In the genomic region with DNA sequence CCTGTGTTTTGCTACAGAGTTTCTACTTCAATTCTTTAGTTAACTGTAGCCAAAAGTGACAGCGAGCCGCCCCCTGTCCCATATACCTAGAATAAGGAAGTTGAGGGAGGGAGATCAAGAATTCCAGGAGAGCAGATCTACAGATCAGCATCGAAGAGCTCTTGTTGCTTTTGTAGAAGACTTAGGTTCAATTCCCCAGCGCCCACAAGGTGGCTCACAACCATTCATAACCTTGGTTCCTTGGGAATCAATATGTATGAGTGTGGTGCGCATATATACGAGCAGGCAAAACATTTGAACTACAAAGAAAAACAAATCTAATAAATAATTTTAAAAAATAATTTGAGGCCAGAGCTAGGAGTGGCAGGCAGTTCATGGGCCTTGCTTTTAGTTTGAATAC, we compare ENCODE assay signal across 26 mouse cellular contexts. TPM values are rescaled to one million over a fixed set of nuclear protein-coding genes. Genes with fewer than 3 reads are reported as not detected.
DNase-seq lines count a peak whose midpoint lies in the region; ATAC-seq and TF ChIP-seq lines count a peak whose summit lies in the region.
"Had no signal": no experiment of that assay in that cellular context is flagged by ENCODE, and none has a peak within 500 bp of the region (broad histone marks: within the 10 kb centered on the region; RNA-seq: fewer than 3 reads in every experiment).

No protein-coding gene starts in this region.

- peaks cover 63% of the 10 kb centered on the region for H3K27me3 ChIP-seq in midbrain, embryonic 11.5 days (ENCODE audit: control insufficient read depth, insufficient read depth, low read length)
- peaks cover 70% of the 10 kb centered on the region for H3K27me3 ChIP-seq in midbrain, embryonic 14.5 days (ENCODE audit: control insufficient read depth, insufficient read depth, low read length)
- H3K27me3 ChIP-seq in MEL (ENCODE audit: control insufficient read depth in 1 of 2, insufficient read depth in 2 of 2, low read length in 2 of 2): no peaks in the 10 kb centered on the region
- H3K27me3 ChIP-seq in heart, embryonic 11.5 days (ENCODE audit: control insufficient read depth, insufficient read depth, low read length): peaks cover 67% of the 10 kb centered on the region
- H3K27me3 ChIP-seq: Patski had no signal

- peak; percentile 84 for DNase-seq in midbrain, embryonic 11.5 days (ENCODE audit: low spot score, missing footprints)
- DNase-seq in midbrain, embryonic 14.5 days: no peak
- DNase-seq in 416B (ENCODE audit: low read depth) (peak; percentile 29), MEL (ENCODE audit: low read depth, low spot score) (no peak)
- no peak for DNase-seq in ovary, postnatal 10 days (ENCODE audit: low spot score)
- no peak for DNase-seq in heart, adult 9 months (ENCODE audit: low spot score in 2 of 2)
- DNase-seq: adrenal gland, postnatal 25 days; cerebellum, adult 2 months; cerebellum, postnatal 25 days; forebrain, postnatal 0 days had no signal

- no peaks in the 10 kb centered on the region for H3K36me3 ChIP-seq in midbrain, embryonic 11.5 days (ENCODE audit: control insufficient read depth, insufficient read depth, low read length)
- H3K36me3 ChIP-seq in midbrain, embryonic 14.5 days (ENCODE audit: control insufficient read depth, insufficient read depth, low read length): no peaks in the 10 kb centered on the region
- H3K36me3 ChIP-seq in MEL (ENCODE audit: control insufficient read depth in 1 of 2, insufficient read depth in 2 of 2, low read length in 2 of 2): no peaks in the 10 kb centered on the region
- no peaks in the 10 kb centered on the region for H3K36me3 ChIP-seq in heart, embryonic 11.5 days (ENCODE audit: control insufficient read depth, insufficient read depth, low read length)
- H3K36me3 ChIP-seq: embryonic facial prominence, embryonic 13.5 days; G1E; hindbrain, embryonic 12.5 days had no signal

- H3K4me3 ChIP-seq in midbrain, embryonic 11.5 days (ENCODE audit: low read depth, low read length): no peak overlapping the region
- H3K4me3 ChIP-seq in midbrain, embryonic 14.5 days (replicated peaks; ENCODE audit: low read depth, low read length): no peak overlapping the region
- H3K4me3 ChIP-seq in MEL (ENCODE audit: control insufficient read depth in 1 of 2, insufficient read depth in 1 of 2, low read depth in 2 of 2, low read length in 2 of 2): no peak overlapping the region
- H3K4me3 ChIP-seq in embryonic fibroblast, embryonic 13.5 days (ENCODE audit: insufficient read depth, low read length): no peak overlapping the region
- H3K4me3 ChIP-seq in heart, embryonic 11.5 days (ENCODE audit: low read depth, low read length): no peak overlapping the region
- H3K4me3 ChIP-seq: embryonic facial prominence, embryonic 13.5 days; forebrain, embryonic 13.5 days; heart, adult 2 months; hindbrain, embryonic 12.5 days had no signal

- H3K4me1 ChIP-seq in midbrain, embryonic 11.5 days (ENCODE audit: control insufficient read depth, insufficient read depth, low read length): peaks cover 15% of the 10 kb centered on the region
- peaks cover 7% of the 10 kb centered on the region for H3K4me1 ChIP-seq in midbrain, embryonic 14.5 days (ENCODE audit: control insufficient read depth, insufficient read depth, low read length)
- H3K4me1 ChIP-seq in MEL (ENCODE audit: control insufficient read depth in 1 of 2, insufficient read depth in 2 of 2, low read length in 2 of 2): no peaks in the 10 kb centered on the region; a peak in 1 of 4 replicates
- H3K4me1 ChIP-seq in embryonic fibroblast, embryonic 13.5 days (ENCODE audit: control insufficient read depth, insufficient read depth, low read length): peaks cover 19% of the 10 kb centered on the region
- peaks cover 19% of the 10 kb centered on the region for H3K4me1 ChIP-seq in heart, embryonic 11.5 days (ENCODE audit: control insufficient read depth, insufficient read depth, low read length)

- 35% methylated on average over 6 of the region's 6 CpGs for WGBS in midbrain, embryonic 11.5 days
- 37% methylated on average over 6 of the region's 6 CpGs for WGBS in midbrain, embryonic 14.5 days
- WGBS in heart, embryonic 11.5 days (ENCODE audit: insufficient replicate concordance): 29% methylated on average over 6 of the region's 6 CpGs

- no peak for TF ChIP-seq POLR2A in MEL (IDR thresholded peaks at IDR 0.05; ENCODE audit: control insufficient read depth in 1 of 2, insufficient read depth in 1 of 2, low read depth in 1 of 2, low read length in 2 of 2, poor library complexity in 1 of 2)
- TF ChIP-seq POLR2A in embryonic fibroblast, embryonic 13.5 days (IDR thresholded peaks at IDR 0.05; ENCODE audit: low read depth, low read length): no peak

- TF ChIP-seq RAD21 in MEL (IDR thresholded peaks at IDR 0.05; ENCODE audit: low read depth, low read length): no peak; the same call in 1 of the 2 replicates

- peak in 1 of 3 experiments; percentile 24; a peak in 1 of 6 replicates for TF ChIP-seq CTCF in MEL (IDR thresholded peaks at IDR 0.05 in 2 of 3, conservative IDR thresholded peaks at IDR 0.05 in 1 of 3; ENCODE audit: control insufficient read depth in 1 of 3, insufficient read depth in 1 of 3, low read depth in 2 of 3, low read length in 3 of 3, poor library complexity in 1 of 3, severe bottlenecking in 1 of 3)
- TF ChIP-seq CTCF in embryonic fibroblast, embryonic 13.5 days (IDR thresholded peaks at IDR 0.05; ENCODE audit: borderline replicate concordance, insufficient read depth, low read length): no peak

- H3K9me3 ChIP-seq in midbrain, embryonic 11.5 days (ENCODE audit: control insufficient read depth, low read length): no peaks in the 10 kb centered on the region
- H3K9me3 ChIP-seq in midbrain, embryonic 14.5 days (ENCODE audit: control insufficient read depth, low read length): 0 out of 2 replicates have a peak, but pooled peaks cover 2% of the 10 kb centered on the region
- no peaks in the 10 kb centered on the region for H3K9me3 ChIP-seq in MEL (replicated peaks; ENCODE audit: insufficient read depth, low read length)
- no peaks in the 10 kb centered on the region for H3K9me3 ChIP-seq in heart, embryonic 11.5 days (replicated peaks; ENCODE audit: control insufficient read depth, low read length)

- no peak overlapping the region for H3K9ac ChIP-seq in midbrain, embryonic 11.5 days (ENCODE audit: low read length)
- no peak overlapping the region for H3K9ac ChIP-seq in midbrain, embryonic 14.5 days (replicated peaks; ENCODE audit: low read length)
- H3K9ac ChIP-seq in MEL (ENCODE audit: control insufficient read depth, low read depth, low read length, poor library complexity, severe bottlenecking): no peak overlapping the region
- no peak overlapping the region for H3K9ac ChIP-seq in heart, embryonic 11.5 days (ENCODE audit: low read depth, low read length)
- H3K9ac ChIP-seq: forebrain, embryonic 13.5 days; forebrain, postnatal 0 days; hindbrain, embryonic 12.5 days had no signal

- H3K79me2 ChIP-seq in MEL (ENCODE audit: control insufficient read depth, insufficient read depth, low read length, poor library complexity): no peaks in the 10 kb centered on the region

- no peak for ATAC-seq in midbrain, embryonic 11.5 days (ENCODE audit: low FRiP score)
- ATAC-seq in midbrain, embryonic 14.5 days (ENCODE audit: low FRiP score, low TSS enrichment): no peak
- no peak for ATAC-seq in heart, embryonic 11.5 days (replicated peaks; ENCODE audit: insufficient number of reproducible peaks, low FRiP score, low TSS enrichment)
- ATAC-seq: forebrain, embryonic 13.5 days; forebrain, postnatal 0 days; Patski had no signal

- no peak overlapping the region for H3K27ac ChIP-seq in midbrain, embryonic 11.5 days (ENCODE audit: low read depth, low read length)
- H3K27ac ChIP-seq in midbrain, embryonic 14.5 days (replicated peaks; ENCODE audit: low read depth, low read length): no peak overlapping the region
- H3K27ac ChIP-seq in MEL (ENCODE audit: control insufficient read depth, low read depth, low read length): no peak overlapping the region
- peak overlapping the region; percentile 60; the same call in 1 of the 2 replicates for H3K27ac ChIP-seq in embryonic fibroblast, embryonic 13.5 days (ENCODE audit: insufficient read depth, low read length)
- H3K27ac ChIP-seq in heart, embryonic 11.5 days (ENCODE audit: low read depth, low read length): no peak overlapping the region
- H3K27ac ChIP-seq: embryonic facial prominence, embryonic 13.5 days; forebrain, embryonic 13.5 days; heart, adult 2 months; hindbrain, embryonic 12.5 days; hindbrain, postnatal 0 days had no signal

- TF ChIP-seq EP300 in MEL (IDR thresholded peaks at IDR 0.05; ENCODE audit: low read depth in 1 of 2, low read length in 2 of 2): no peak

- no peak overlapping the region for H3K4me2 ChIP-seq in midbrain, embryonic 11.5 days
- no peak overlapping the region for H3K4me2 ChIP-seq in midbrain, embryonic 14.5 days (ENCODE audit: low read length)
- H3K4me2 ChIP-seq in heart, embryonic 11.5 days: no peak overlapping the region
- H3K4me2 ChIP-seq: embryonic facial prominence, embryonic 13.5 days; forebrain, embryonic 13.5 days; hindbrain, embryonic 12.5 days had no signal

RNA-seq across cellular contexts. Expression of a gene that starts 3.2 kb away (rescaled TPM):
- 0.30 and 0.40 TPM in 2 replicates for polyA plus RNA-seq in midbrain, embryonic 11.5 days (2014; fragmentation: Nextera tagmentation; extraction: Ambion mirVana)
- polyA plus RNA-seq in midbrain, embryonic 14.5 days (2014; fragmentation: Nextera tagmentation; extraction: Ambion mirVana): not detected in 2 replicates
- total RNA-seq in MEL (2012; rRNA removed): 0.13 and 0.23 TPM in 2 replicates
- polyA plus RNA-seq in MEL (2012; ENCODE audit: insufficient read depth in 1 of 2, insufficient read length in 2 of 2, low read depth in 1 of 2, low replicate concordance in 2 of 2, missing spikeins in 1 of 2): under 1 TPM in 1 of 2 experiments, not detected in 1; 0.14 TPM
- 1.9 and 5.8 TPM in 2 replicates for polyA plus RNA-seq in embryonic fibroblast, embryonic 13.5 days (2011; ENCODE audit: insufficient read length, low read depth, missing spikeins)
- not detected in 2 replicates for polyA plus RNA-seq in heart, embryonic 11.5 days (2014; fragmentation: Nextera tagmentation; extraction: Ambion mirVana)
- polyA plus RNA-seq: forebrain, embryonic 13.5 days; forebrain, postnatal 0 days; heart, embryonic 14.5 days; hindbrain, postnatal 0 days; Patski had no signal

RNA-seq across cellular contexts. Expression of a gene that starts 8.5 kb away (rescaled TPM):
- 11.6 and 14.0 TPM in 2 replicates for polyA plus RNA-seq in midbrain, embryonic 11.5 days (2014; fragmentation: Nextera tagmentation; extraction: Ambion mirVana)
- 1.3 and 4.1 TPM in 2 replicates for polyA plus RNA-seq in midbrain, embryonic 14.5 days (2014; fragmentation: Nextera tagmentation; extraction: Ambion mirVana)
- not detected in 2 replicates for total RNA-seq in MEL (2012; rRNA removed)
- not detected for polyA plus RNA-seq in MEL (2012; ENCODE audit: insufficient read depth in 1 of 2, insufficient read length in 2 of 2, low read depth in 1 of 2, low replicate concordance in 2 of 2, missing spikeins in 1 of 2)
- polyA plus RNA-seq in embryonic fibroblast, embryonic 13.5 days (2011; ENCODE audit: insufficient read length, low read depth, missing spikeins): not detected in 2 replicates
- not detected in 2 replicates for polyA plus RNA-seq in heart, embryonic 11.5 days (2014; fragmentation: Nextera tagmentation; extraction: Ambion mirVana)
- total RNA-seq: adrenal gland, adult 2 months; adrenal gland, postnatal 25 days; forebrain, postnatal 0 days; G1E; gastrocnemius, adult 18-20 months; heart, adult 2 months; heart, postnatal 10 days; heart, postnatal 4 days had no signal
- polyA plus RNA-seq: cerebellum, adult 2 months; embryonic facial prominence, embryonic 13.5 days; forebrain, embryonic 13.5 days; G1E; gonadal fat pad, adult 2 months; heart, adult 2 months; heart, embryonic 14.5 days; intestine, embryonic 14.5 days; Patski had no signal

RNA-seq across cellular contexts. Expression of a gene that starts 18.2 kb away (rescaled TPM):
- polyA plus RNA-seq in midbrain, embryonic 11.5 days (2014; fragmentation: Nextera tagmentation; extraction: Ambion mirVana): 28.1 and 33.4 TPM in 2 replicates
- 57.5 and 63.3 TPM in 2 replicates for polyA plus RNA-seq in midbrain, embryonic 14.5 days (2014; fragmentation: Nextera tagmentation; extraction: Ambion mirVana)
- 37.4 and 41.1 TPM in 2 replicates for total RNA-seq in MEL (2012; rRNA removed)
- polyA plus RNA-seq in MEL (2012; ENCODE audit: insufficient read depth in 1 of 2, insufficient read length in 2 of 2, low read depth in 1 of 2, low replicate concordance in 2 of 2, missing spikeins in 1 of 2): 100 to 1,000 TPM; 140 to 239 TPM
- 91.3 and 112 TPM in 2 replicates for polyA plus RNA-seq in embryonic fibroblast, embryonic 13.5 days (2011; ENCODE audit: insufficient read length, low read depth, missing spikeins)
- 22.8 and 30.7 TPM in 2 replicates for polyA plus RNA-seq in heart, embryonic 11.5 days (2014; fragmentation: Nextera tagmentation; extraction: Ambion mirVana)

RNA-seq across cellular contexts. Expression of a gene that starts 28.1 kb away (rescaled TPM):
- 0.48 and 0.74 TPM in 2 replicates for polyA plus RNA-seq in midbrain, embryonic 11.5 days (2014; fragmentation: Nextera tagmentation; extraction: Ambion mirVana)
- polyA plus RNA-seq in midbrain, embryonic 14.5 days (2014; fragmentation: Nextera tagmentation; extraction: Ambion mirVana): 0.57 and 0.66 TPM in 2 replicates
- 2.8 and 4.0 TPM in 2 replicates for total RNA-seq in MEL (2012; rRNA removed)
- 1 to 10 TPM in 1 of 2 experiments, not detected in 1; 4.2 TPM for polyA plus RNA-seq in MEL (2012; ENCODE audit: insufficient read depth in 1 of 2, insufficient read length in 2 of 2, low read depth in 1 of 2, low replicate concordance in 2 of 2, missing spikeins in 1 of 2)
- polyA plus RNA-seq in embryonic fibroblast, embryonic 13.5 days (2011; ENCODE audit: insufficient read length, low read depth, missing spikeins): not detected in 2 replicates
- polyA plus RNA-seq in heart, embryonic 11.5 days (2014; fragmentation: Nextera tagmentation; extraction: Ambion mirVana): 0.11 and 0.25 TPM in 2 replicates
- polyA plus RNA-seq: embryonic facial prominence, embryonic 13.5 days; intestine, embryonic 14.5 days; Patski had no signal

RNA-seq across cellular contexts. Expression of a gene that starts 50.2 kb away (rescaled TPM):
- 69.7 and 81.4 TPM in 2 replicates for polyA plus RNA-seq in midbrain, embryonic 11.5 days (2014; fragmentation: Nextera tagmentation; extraction: Ambion mirVana)
- polyA plus RNA-seq in midbrain, embryonic 14.5 days (2014; fragmentation: Nextera tagmentation; extraction: Ambion mirVana): 56.5 and 72.8 TPM in 2 replicates
- total RNA-seq in MEL (2012; rRNA removed): 122 and 126 TPM in 2 replicates
- polyA plus RNA-seq in MEL (2012; ENCODE audit: insufficient read depth in 1 of 2, insufficient read length in 2 of 2, low read depth in 1 of 2, low replicate concordance in 2 of 2, missing spikeins in 1 of 2): 100 to 1,000 TPM; 141 to 348 TPM
- polyA plus RNA-seq in embryonic fibroblast, embryonic 13.5 days (2011; ENCODE audit: insufficient read length, low read depth, missing spikeins): 94.2 and 101 TPM in 2 replicates
- polyA plus RNA-seq in heart, embryonic 11.5 days (2014; fragmentation: Nextera tagmentation; extraction: Ambion mirVana): 72.1 and 74.7 TPM in 2 replicates

Comparison
In these comparisons a context has a peak if more than half of its experiments do, and no peak if none do; other contexts are left out.
1. DNase-seq: peak in midbrain, embryonic 11.5 days (single experiment) and 416B (single experiment); none in midbrain, embryonic 14.5 days (single experiment), MEL (single experiment), ovary, postnatal 10 days (single experiment) and heart, adult 9 months (0 of 2).